Mouse (Mus musculus): ENCODE measurements at regions not wholly inside any gene's neighbourhood (a gene's known extent, or its start where the extent isn't known, plus 50 kb on each side); places are given as distances from the start of the nearest gene placed in this dataset.

DNA sequence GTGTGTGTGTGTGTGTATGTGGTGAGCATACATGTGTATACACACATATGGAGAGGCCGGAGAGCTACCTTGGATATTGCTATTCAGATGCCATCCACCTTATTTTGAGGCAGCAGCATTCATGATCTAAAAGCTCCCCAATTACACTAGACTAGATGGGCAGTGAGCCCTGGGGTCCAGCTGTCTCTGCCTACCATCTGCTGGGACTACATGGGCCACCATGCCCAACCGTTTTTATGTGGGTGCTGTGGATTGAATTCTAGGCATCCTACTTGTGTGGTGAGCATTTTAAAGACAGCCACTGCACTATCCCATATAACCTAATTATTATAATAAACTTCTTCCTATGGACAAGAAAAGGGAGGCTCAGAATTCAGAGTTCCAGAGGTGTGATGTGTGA is 172.6 kb downstream of the Gas1 start:
- Histone ChIP-seq H3K4me3 (ENCODE audit: low read depth, low read length) (no peak overlapping the region), H3K4me1 (replicated peaks; ENCODE audit: control insufficient read depth, insufficient read depth, low read length) (no peaks in the 10 kb centered on the region), H3K9ac (ENCODE audit: low read depth, low read length) (no peak overlapping the region), H3K36me3 (ENCODE audit: control insufficient read depth, insufficient read depth, low read length) (no peaks in the 10 kb centered on the region), H3K27ac (ENCODE audit: low read depth, low read length) (no peak overlapping the region), H3K27me3 (replicated peaks; ENCODE audit: control insufficient read depth, insufficient read depth, low read length) (no peaks in the 10 kb centered on the region), H3K4me2 (no peak overlapping the region), H3K9me3 (ENCODE audit: control insufficient read depth, low read length) (no peaks in the 10 kb centered on the region)
- ATAC-seq (replicated peaks; ENCODE audit: low FRiP score): no peak
- WGBS: 80% methylated on average over 2 of the region's 2 CpGs
- DNase-seq (ENCODE audit: low spot score): no peak

DNA sequence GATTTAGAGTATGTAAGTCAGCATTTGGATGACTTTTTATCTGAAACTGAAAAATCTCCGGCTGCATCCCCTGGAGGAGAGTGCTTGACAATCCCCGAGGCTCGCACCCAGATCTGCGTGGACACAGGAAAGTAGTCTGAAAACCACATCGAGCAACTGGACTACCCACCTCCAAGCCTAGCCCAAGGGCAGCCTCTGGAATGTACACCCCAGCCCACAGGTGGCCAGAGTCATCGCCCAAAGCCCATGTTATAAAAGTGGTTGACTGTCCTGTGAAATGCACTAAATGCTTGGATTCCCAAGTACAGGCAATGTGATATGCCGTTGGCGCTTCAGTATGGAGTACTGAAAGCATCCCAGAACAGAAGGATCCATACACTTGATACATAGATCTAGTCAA is 175.1 kb downstream of the Gas1 start:
- Histone ChIP-seq H3K4me2 (no peak overlapping the region), H3K36me3 (ENCODE audit: control insufficient read depth, insufficient read depth, low read length) (no peaks in the 10 kb centered on the region), H3K27ac (ENCODE audit: low read depth, low read length) (no peak overlapping the region), H3K9me3 (ENCODE audit: control insufficient read depth, low read length) (no peaks in the 10 kb centered on the region), H3K4me3 (ENCODE audit: low read depth, low read length) (no peak overlapping the region), H3K27me3 (replicated peaks; ENCODE audit: control insufficient read depth, insufficient read depth, low read length) (no peaks in the 10 kb centered on the region), H3K9ac (ENCODE audit: low read depth, low read length) (no peak overlapping the region), H3K4me1 (replicated peaks; ENCODE audit: control insufficient read depth, insufficient read depth, low read length) (no peaks in the 10 kb centered on the region)
- DNase-seq (ENCODE audit: low spot score): no peak
- no peak for ATAC-seq (replicated peaks; ENCODE audit: low FRiP score)
- WGBS: 86% methylated on average over 8 of the region's 8 CpGs

DNA sequence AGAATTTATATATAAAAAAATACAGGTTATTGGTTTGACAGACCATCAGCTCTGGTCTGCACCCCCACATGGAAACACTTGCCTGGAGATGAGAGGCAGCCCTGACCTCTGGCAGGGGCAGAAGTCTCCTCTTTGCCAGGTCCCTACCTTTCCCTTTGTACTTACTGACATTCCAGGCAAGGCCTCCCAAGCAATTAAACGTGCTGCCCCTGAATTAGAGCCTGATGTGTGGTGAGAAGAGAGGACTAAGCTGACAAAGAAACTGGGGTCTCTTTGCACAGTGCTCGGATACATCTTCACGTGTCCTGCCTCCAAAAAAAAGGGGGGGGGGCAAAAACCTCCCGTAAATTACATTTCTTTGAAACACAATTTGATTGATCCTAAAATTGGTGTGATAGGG is 175.5 kb downstream of the Gas1 start:
- Histone ChIP-seq H3K4me1 (replicated peaks; ENCODE audit: control insufficient read depth, insufficient read depth, low read length) (no peaks in the 10 kb centered on the region), H3K4me2 (no peak overlapping the region), H3K27ac (ENCODE audit: low read depth, low read length) (no peak overlapping the region), H3K27me3 (replicated peaks; ENCODE audit: control insufficient read depth, insufficient read depth, low read length) (no peaks in the 10 kb centered on the region), H3K4me3 (ENCODE audit: low read depth, low read length) (no peak overlapping the region), H3K36me3 (ENCODE audit: control insufficient read depth, insufficient read depth, low read length) (no peaks in the 10 kb centered on the region), H3K9ac (ENCODE audit: low read depth, low read length) (no peak overlapping the region), H3K9me3 (ENCODE audit: control insufficient read depth, low read length) (no peaks in the 10 kb centered on the region)
- no peak for DNase-seq (ENCODE audit: low spot score)
- ATAC-seq (replicated peaks; ENCODE audit: low FRiP score): no peak
- 56% methylated on average over 4 of the region's 4 CpGs for WGBS

- Histone ChIP-seq H3K4me1 (replicated peaks; ENCODE audit: control insufficient read depth, insufficient read depth, low read length) (no peaks in the 10 kb centered on the region), H3K9me3 (ENCODE audit: control insufficient read depth, low read length) (no peaks in the 10 kb centered on the region), H3K9ac (ENCODE audit: low read depth, low read length) (no peak overlapping the region), H3K36me3 (ENCODE audit: control insufficient read depth, insufficient read depth, low read length) (no peaks in the 10 kb centered on the region), H3K27me3 (replicated peaks; ENCODE audit: control insufficient read depth, insufficient read depth, low read length) (no peaks in the 10 kb centered on the region), H3K4me3 (ENCODE audit: low read depth, low read length) (no peak overlapping the region), H3K4me2 (no peak overlapping the region), H3K27ac (ENCODE audit: low read depth, low read length) (no peak overlapping the region)
- 57% methylated on average over 8 of the region's 8 CpGs for WGBS
- DNase-seq (ENCODE audit: low spot score): no peak
- ATAC-seq (replicated peaks; ENCODE audit: low FRiP score): no peak
Measured at GRCm38 (mm10) chr13:60000618-60001347, 176.4 kb downstream of the Gas1 start.

- Histone ChIP-seq H3K36me3 (ENCODE audit: control insufficient read depth, insufficient read depth, low read length) (no peaks in the 10 kb centered on the region), H3K27me3 (replicated peaks; ENCODE audit: control insufficient read depth, insufficient read depth, low read length) (no peaks in the 10 kb centered on the region), H3K4me3 (ENCODE audit: low read depth, low read length) (no peak overlapping the region), H3K9me3 (ENCODE audit: control insufficient read depth, low read length) (no peaks in the 10 kb centered on the region), H3K4me2 (no peak overlapping the region), H3K27ac (ENCODE audit: low read depth, low read length) (no peak overlapping the region), H3K4me1 (replicated peaks; ENCODE audit: control insufficient read depth, insufficient read depth, low read length) (no peaks in the 10 kb centered on the region), H3K9ac (ENCODE audit: low read depth, low read length) (no peak overlapping the region)
- ATAC-seq (replicated peaks; ENCODE audit: low FRiP score) (no peak), DNase-seq (ENCODE audit: low spot score) (no peak)
- 81% methylated on average over 3 of the region's 3 CpGs for WGBS
Measured at GRCm38 (mm10) chr13:59997431-59997830, 174.5 kb upstream of the Tut7 start.

- 80% methylated on average over 13 of the region's 13 CpGs for WGBS
- H3K4me2 ChIP-seq: no peak overlapping the region
- no peak overlapping the region for H3K27ac ChIP-seq (ENCODE audit: low read depth, low read length)
- DNase-seq (ENCODE audit: low spot score): no peak
- no peak overlapping the region for H3K4me3 ChIP-seq (ENCODE audit: low read depth, low read length)
- ATAC-seq (replicated peaks; ENCODE audit: low FRiP score): no peak
- H3K36me3 ChIP-seq (ENCODE audit: control insufficient read depth, insufficient read depth, low read length): no peaks in the 10 kb centered on the region
- H3K4me1 ChIP-seq (replicated peaks; ENCODE audit: control insufficient read depth, insufficient read depth, low read length): no peaks in the 10 kb centered on the region
- no peaks in the 10 kb centered on the region for H3K9me3 ChIP-seq (ENCODE audit: control insufficient read depth, low read length)
- no peaks in the 10 kb centered on the region for H3K27me3 ChIP-seq (replicated peaks; ENCODE audit: control insufficient read depth, insufficient read depth, low read length)
- no peak overlapping the region for H3K9ac ChIP-seq (ENCODE audit: low read depth, low read length)
Measured at GRCm38 (mm10) chr13:59996146-59996814, 173.3 kb upstream of the Tut7 start.

DNA sequence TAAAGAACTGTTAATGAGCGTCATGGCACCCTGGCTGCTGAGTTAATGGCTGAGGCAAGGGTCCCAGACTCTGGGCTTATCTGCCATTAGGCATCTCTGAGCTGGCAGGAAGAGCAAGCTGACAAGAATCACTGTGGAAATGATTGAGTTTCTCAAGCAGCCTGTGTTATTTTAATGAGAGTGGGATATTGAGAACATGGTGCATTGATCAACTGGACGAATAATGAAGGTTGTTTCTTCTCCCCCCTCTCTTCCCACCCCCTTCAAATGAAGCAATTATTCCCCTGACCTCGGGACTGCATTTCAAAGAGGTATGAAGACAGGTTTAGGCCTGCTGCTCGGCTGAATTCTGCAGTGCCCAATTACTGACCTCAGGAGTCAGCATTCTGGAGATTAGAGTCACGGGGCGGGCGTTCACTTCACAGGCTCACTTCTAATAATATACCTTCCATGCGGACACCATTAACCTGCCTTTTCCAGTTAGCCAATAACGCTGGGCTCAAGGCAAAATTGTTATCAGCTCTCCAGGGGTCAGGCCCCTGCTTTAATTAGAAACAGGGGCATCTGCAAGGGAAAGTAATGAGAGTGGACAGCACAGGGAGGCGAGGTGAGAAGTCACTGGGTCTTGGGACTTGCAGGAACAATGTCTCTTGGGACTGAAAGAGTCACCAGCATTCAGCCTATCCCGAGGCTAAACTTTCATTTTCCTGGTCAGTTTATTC is 170.0 kb upstream of the Tut7 start:
- 49% methylated on average over 11 of the region's 11 CpGs for WGBS
- H3K4me3 ChIP-seq (ENCODE audit: low read depth, low read length): no peak overlapping the region
- no peaks in the 10 kb centered on the region for H3K4me1 ChIP-seq (replicated peaks; ENCODE audit: control insufficient read depth, insufficient read depth, low read length)
- H3K27ac ChIP-seq (ENCODE audit: low read depth, low read length): no peak overlapping the region
- DNase-seq (ENCODE audit: low spot score): no peak
- H3K9me3 ChIP-seq (ENCODE audit: control insufficient read depth, low read length): no peaks in the 10 kb centered on the region
- ATAC-seq (replicated peaks; ENCODE audit: low FRiP score): no peak
- no peaks in the 10 kb centered on the region for H3K36me3 ChIP-seq (ENCODE audit: control insufficient read depth, insufficient read depth, low read length)
- H3K4me2 ChIP-seq: no peak overlapping the region
- no peak overlapping the region for H3K9ac ChIP-seq (ENCODE audit: low read depth, low read length)
- no peaks in the 10 kb centered on the region for H3K27me3 ChIP-seq (replicated peaks; ENCODE audit: control insufficient read depth, insufficient read depth, low read length)

DNA sequence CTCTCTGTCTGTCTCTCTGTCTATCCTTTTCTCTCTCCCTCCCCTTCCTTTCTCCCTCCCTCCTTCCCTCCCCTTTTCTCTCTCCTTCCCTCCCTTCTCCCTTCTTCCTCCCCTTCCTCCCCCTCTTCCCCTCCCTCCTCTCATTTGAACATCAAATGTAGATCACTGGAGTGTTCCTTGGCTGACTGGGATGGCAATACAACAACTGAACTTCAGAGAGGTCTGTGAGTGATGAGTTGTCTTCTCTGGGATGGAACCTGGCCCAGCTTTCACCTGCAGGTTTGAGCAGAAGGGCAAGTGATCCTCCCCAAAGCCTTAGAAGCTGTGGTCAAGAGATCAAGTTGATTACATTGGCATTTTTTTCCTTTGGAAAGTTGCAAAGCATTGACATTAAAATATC is 169.4 kb upstream of the Tut7 start:
- H3K4me2 ChIP-seq: no peak overlapping the region
- no peaks in the 10 kb centered on the region for H3K36me3 ChIP-seq (ENCODE audit: control insufficient read depth, insufficient read depth, low read length)
- H3K4me1 ChIP-seq (replicated peaks; ENCODE audit: control insufficient read depth, insufficient read depth, low read length): no peaks in the 10 kb centered on the region
- no peak overlapping the region for H3K27ac ChIP-seq (ENCODE audit: low read depth, low read length)
- no peak overlapping the region for H3K9ac ChIP-seq (ENCODE audit: low read depth, low read length)
- ATAC-seq (replicated peaks; ENCODE audit: low FRiP score): no peak
- H3K27me3 ChIP-seq (replicated peaks; ENCODE audit: control insufficient read depth, insufficient read depth, low read length): no peaks in the 10 kb centered on the region
- no peak for DNase-seq (ENCODE audit: low spot score)
- no peaks in the 10 kb centered on the region for H3K9me3 ChIP-seq (ENCODE audit: control insufficient read depth, low read length)
- no peak overlapping the region for H3K4me3 ChIP-seq (ENCODE audit: low read depth, low read length)
